ENCODE assay signal across 1 mouse cellular context in the genomic region with DNA sequence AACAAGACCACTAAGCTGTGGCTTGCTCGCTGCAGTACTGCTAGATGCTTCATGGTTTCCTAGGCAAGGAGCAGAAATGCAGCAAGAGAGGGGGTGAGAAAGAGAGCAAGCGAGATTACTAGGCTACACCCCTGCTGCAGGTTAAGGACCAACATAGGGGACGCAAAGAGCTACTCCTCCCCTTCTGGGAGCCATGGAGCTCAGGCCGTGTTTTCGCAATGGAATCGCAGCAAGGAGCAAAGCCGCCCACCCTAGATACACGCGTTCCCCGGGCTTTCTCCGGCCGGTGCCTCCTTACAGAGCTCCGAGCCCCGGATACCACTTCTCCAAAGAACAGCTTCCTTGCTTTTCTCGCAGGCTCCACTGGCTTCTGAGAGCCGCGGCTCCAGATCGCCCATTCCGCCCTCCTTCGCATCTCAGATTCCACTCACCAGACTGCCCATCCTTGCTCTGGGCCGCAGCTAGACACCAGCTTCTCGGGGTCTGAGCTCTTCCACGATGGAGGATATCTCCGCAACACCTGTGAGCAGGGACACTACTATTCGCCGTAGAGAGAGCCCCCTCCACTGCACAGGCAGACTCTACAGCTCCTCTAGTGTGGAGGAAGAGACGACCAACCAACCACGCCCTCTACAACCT.
A peak's percentile ranks its signal among the peaks of the same experiment; 100 is the strongest.
TF ChIP-seq lines count a peak whose summit lies in the region.

A gene (minus strand): TSS at position 629 of the 639 bp plus-strand sequence.

TF ChIP-seq in CH12.LX, 34 proteins besides CTCF, POLR2A, EP300 and RAD21 (continued from another document):
- TF ChIP-seq ZKSCAN1 (IDR thresholded peaks at IDR 0.05; ENCODE audit: borderline replicate concordance, low read depth, low read length) (no peak), TBP (conservative IDR thresholded peaks at IDR 0.05; ENCODE audit: low read depth, low read length) (0 out of 2 replicates have a peak, but pooled peaks have one; percentile 38), CHD1 (IDR thresholded peaks at IDR 0.05; ENCODE audit: low read depth, low read length) (no peak; the same call in 1 of the 2 replicates), USF1 (IDR thresholded peaks at IDR 0.05; ENCODE audit: low read depth, low read length) (no peak), CHD2 (IDR thresholded peaks at IDR 0.05; ENCODE audit: low read length) (no peak), USF2 (conservative IDR thresholded peaks at IDR 0.05; ENCODE audit: low read depth, low read length) (no peak), HCFC1 (IDR thresholded peaks at IDR 0.05; ENCODE audit: low read depth, low read length) (no peak), E2F4 (IDR thresholded peaks at IDR 0.05; ENCODE audit: insufficient replicate concordance, low read depth, low read length) (no peak), SIN3A (IDR thresholded peaks at IDR 0.05; ENCODE audit: low read length) (0 out of 2 replicates have a peak, but pooled peaks have one; percentile 43)
